Mouse (Mus musculus): ENCODE measurements around the gene Heg1. TPM values are rescaled to one million over a fixed set of nuclear protein-coding genes. Genes with fewer than 3 reads are reported as not detected.

Heg1 gene
- total RNA-seq, 2 experiments from 2014 or later, result 30.6 to 38.6 TPM

GRCm38 (mm10) chr16:33764501-33765193, 80.5 kb downstream of the Heg1 start:
- intact Hi-C loops (cut with DNase I), result no loop called here
- DNase-seq, result no peak

GRCm38 (mm10) chr16:33765477-33765876, 81.3 kb downstream of the Heg1 start:
- DNase-seq, result no peak
- intact Hi-C loops (cut with DNase I), result no loop called here

GRCm38 (mm10) chr16:33766309-33766708, 82.1 kb downstream of the Heg1 start:
- intact Hi-C loops (cut with DNase I), result no loop called here
- DNase-seq, result no peak

GRCm38 (mm10) chr16:33766757-33767156, 82.6 kb downstream of the Heg1 start:
- no peak for DNase-seq
- intact Hi-C loops (cut with DNase I), result no loop called here

- DNase-seq, result no peak
- intact Hi-C loops (cut with DNase I), result no loop called here
Measured at GRCm38 (mm10) chr16:33768491-33769278, 84.5 kb downstream of the Heg1 start.

GRCm38 (mm10) chr16:33769848-33770247, 85.7 kb downstream of the Heg1 start:
- intact Hi-C loops (cut with DNase I), result no loop called here
- DNase-seq, result no peak

- intact Hi-C loops (cut with DNase I), result no loop called here
- DNase-seq, result no peak
Measured at GRCm38 (mm10) chr16:33770778-33771454, 86.7 kb downstream of the Heg1 start.

GRCm38 (mm10) chr16:33772809-33773208, 88.6 kb downstream of the Heg1 start:
- no peak for DNase-seq
- intact Hi-C loops (cut with DNase I), result no loop called here

- intact Hi-C loops (cut with DNase I), result no loop called here
- no peak for DNase-seq
Measured at GRCm38 (mm10) chr16:33774972-33775371, 90.8 kb downstream of the Heg1 start.

- intact Hi-C loops (cut with DNase I), result no loop called here
- DNase-seq, result no peak
Measured at GRCm38 (mm10) chr16:33775733-33776335, 91.7 kb downstream of the Heg1 start.

GRCm38 (mm10) chr16:33776766-33777529, 92.8 kb downstream of the Heg1 start:
- intact Hi-C loops (cut with DNase I), result no loop called here
- DNase-seq, result no peak

GRCm38 (mm10) chr16:33777607-33778006, 93.4 kb downstream of the Heg1 start:
- DNase-seq, result no peak
- intact Hi-C loops (cut with DNase I), result no loop called here

- intact Hi-C loops (cut with DNase I), result no loop called here
- no peak for DNase-seq
Measured at GRCm38 (mm10) chr16:33781789-33782728, 97.9 kb downstream of the Heg1 start.

- intact Hi-C loops (cut with DNase I), result no loop called here
Measured at GRCm38 (mm10) chr16:33782729-33783091, 98.5 kb downstream of the Heg1 start.

GRCm38 (mm10) chr16:33784547-33784946, 100.4 kb downstream of the Heg1 start:
- no peak for DNase-seq
- intact Hi-C loops (cut with DNase I), result no loop called here

More at GRCm38 (mm10) chr16:33782729-33783091, 98.5 kb downstream of the Heg1 start:
- no peak for DNase-seq

- intact Hi-C loops (cut with DNase I), result no loop called here
- DNase-seq, result no peak
Measured at GRCm38 (mm10) chr16:33785092-33785704, 101.0 kb downstream of the Heg1 start.

GRCm38 (mm10) chr16:33786657-33787390, 102.7 kb downstream of the Heg1 start:
- intact Hi-C loops (cut with DNase I), result no loop called here
- DNase-seq, result no peak
